Mouse (Mus musculus) neural tube, embryonic 11.5 days (tissue): ENCODE measurements around the gene Lalba. TPM values are rescaled to one million over a fixed set of nuclear protein-coding genes. Genes with fewer than 3 reads are reported as not detected.

ENCODE experiments used
- ATAC-seq: fragments of 200-750 bp; cut with Nextera tagmentation; 2 replicates; pipeline ENCODE4 v1.8.0; 2017; ENCODE audit warnings: moderate number of reproducible peaks, mild to moderate bottlenecking, moderate TSS enrichment, moderate library complexity; ENCODE audit not compliant: insufficient read depth, low FRiP score, low TSS enrichment
- DNase-seq: peaks from one replicate; pipeline ENCODE4 v3.0.0-alpha.2; 2015; ENCODE audit warnings: low spot score
- H3K27ac ChIP-seq: fragments of 300-500 bp; sonication (generic); 2 replicates; pipeline ENCODE4 v1.5.1; 2014; ENCODE audit warnings: low read depth, mild to moderate bottlenecking, low read length
- H3K27me3 ChIP-seq: fragments of 300-500 bp; sonication (generic); 2 replicates; pipeline ENCODE4 v1.6.1; 2014; ENCODE audit warnings: mild to moderate bottlenecking, low read length, mixed read lengths; ENCODE audit not compliant: control insufficient read depth, insufficient read depth
- H3K36me3 ChIP-seq: fragments of 300-500 bp; sonication (generic); 2 replicates; pipeline ENCODE4 v1.6.1; 2014; ENCODE audit warnings: mild to moderate bottlenecking, low read length, moderate library complexity, mixed read lengths; ENCODE audit not compliant: control insufficient read depth, insufficient read depth
- H3K4me1 ChIP-seq: fragments of 300-500 bp; sonication (generic); 2 replicates; pipeline ENCODE4 v1.6.1; 2014; ENCODE audit warnings: low read length, mixed read lengths; ENCODE audit not compliant: control insufficient read depth, insufficient read depth
- H3K4me2 ChIP-seq: fragments of 300-500 bp; sonication (generic); 2 replicates; pipeline ENCODE4 v1.6.1; 2014; ENCODE audit warnings: low read depth, mild to moderate bottlenecking, moderate library complexity
- H3K4me3 ChIP-seq: fragments of 300-500 bp; sonication (generic); 2 replicates; pipeline ENCODE4 v1.5.1; 2014; ENCODE audit warnings: low read depth, low read length
- H3K9ac ChIP-seq: fragments of 300-500 bp; sonication (generic); 2 replicates; pipeline ENCODE4 v1.6.1; 2014; ENCODE audit warnings: mild to moderate bottlenecking, low read length
- H3K9me3 ChIP-seq: fragments of 300-500 bp; sonication (generic); 2 replicates; pipeline ENCODE4 v1.6.1; 2016; ENCODE audit warnings: low read length; ENCODE audit not compliant: control insufficient read depth
- WGBS: fragments of 180-500 bp; shearing (Covaris S2); extraction: QIAGEN DNeasy Blood & Tissue Kit; methylation state at CpG from one replicate; pipeline ENCODE4 v1.1.7; 2014; 5-methylcytosine and 5-hydroxymethylcytosine counted together
- polyA plus RNA-seq: library from polyadenylated mRNA; unstranded; fragments of >200 nt; fragmentation: Nextera tagmentation; extraction: Ambion mirVana; gene quantifications from 2 replicates; pipeline ENCODE4 v1.2.1, GENCODE M21; 2014

The Lalba gene
- polyA plus RNA-seq, 1 experiment from 2014 or later, result not detected

DNA sequence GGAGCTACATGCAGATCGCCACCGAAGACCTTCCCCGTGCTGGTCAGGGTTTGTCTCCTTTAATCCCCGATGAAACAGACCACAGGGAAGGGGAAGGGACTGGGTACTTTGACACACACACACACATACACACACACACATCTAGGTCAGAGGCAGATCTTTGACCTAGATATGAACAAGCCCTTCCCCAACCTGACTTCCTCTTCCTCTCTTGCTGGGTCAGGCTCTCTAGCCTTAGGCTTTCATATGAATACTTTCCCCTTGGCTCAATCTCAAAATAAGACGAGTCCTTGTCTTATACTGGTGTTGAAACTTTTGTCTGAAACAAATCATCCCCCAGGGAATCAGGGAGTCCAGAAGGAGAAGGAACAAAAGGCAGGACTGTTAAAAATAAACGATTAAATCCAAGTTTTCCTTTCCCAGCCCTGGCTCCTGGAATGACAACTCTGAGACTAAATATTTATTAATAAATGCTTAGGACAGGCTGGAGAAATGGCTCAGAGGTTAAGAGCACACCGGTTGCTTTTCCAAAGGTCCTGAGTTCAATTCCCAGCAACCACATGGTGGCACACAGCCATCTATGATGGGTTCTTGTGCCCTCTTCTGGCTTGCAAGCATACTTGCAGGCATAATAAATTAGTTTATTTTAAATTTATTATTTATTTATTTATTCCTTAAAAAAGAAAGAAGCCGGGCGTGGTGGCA, 23.9 kb upstream of the Lalba start:
- H3K4me2 ChIP-seq, result no peak overlapping the region
- H3K36me3 ChIP-seq, result no peaks in the 10 kb centered on the region
- H3K9ac ChIP-seq, result no peak overlapping the region
- 85% methylated on average over 9 of the region's 9 CpGs for WGBS
- no peak for ATAC-seq
- H3K4me1 ChIP-seq, result peaks cover 2% of the 10 kb centered on the region; the same call in 1 of the 2 replicates
- no peak overlapping the region for H3K4me3 ChIP-seq
- no peak overlapping the region for H3K27ac ChIP-seq
- H3K27me3 ChIP-seq, result no peaks in the 10 kb centered on the region
- H3K9me3 ChIP-seq, result no peaks in the 10 kb centered on the region
- no peak for DNase-seq

GRCm38 (mm10) chr15:98504514-98504913, 22.0 kb upstream of the Lalba start:
- Histone ChIP-seq H3K9ac (no peak overlapping the region), H3K4me1 (no peaks in the 10 kb centered on the region), H3K27ac (no peak overlapping the region), H3K27me3 (no peaks in the 10 kb centered on the region), H3K36me3 (no peaks in the 10 kb centered on the region), H3K9me3 (no peaks in the 10 kb centered on the region), H3K4me2 (no peak overlapping the region), H3K4me3 (no peak overlapping the region)
- 12% methylated on average over 18 of the region's 18 CpGs for WGBS
- ATAC-seq (no peak), DNase-seq (peak; percentile 73)

GRCm38 (mm10) chr15:98503317-98503716, 20.8 kb upstream of the Lalba start:
- no peak overlapping the region for H3K9ac ChIP-seq
- WGBS, result 85% methylated on average over 3 of the region's 3 CpGs

DNA sequence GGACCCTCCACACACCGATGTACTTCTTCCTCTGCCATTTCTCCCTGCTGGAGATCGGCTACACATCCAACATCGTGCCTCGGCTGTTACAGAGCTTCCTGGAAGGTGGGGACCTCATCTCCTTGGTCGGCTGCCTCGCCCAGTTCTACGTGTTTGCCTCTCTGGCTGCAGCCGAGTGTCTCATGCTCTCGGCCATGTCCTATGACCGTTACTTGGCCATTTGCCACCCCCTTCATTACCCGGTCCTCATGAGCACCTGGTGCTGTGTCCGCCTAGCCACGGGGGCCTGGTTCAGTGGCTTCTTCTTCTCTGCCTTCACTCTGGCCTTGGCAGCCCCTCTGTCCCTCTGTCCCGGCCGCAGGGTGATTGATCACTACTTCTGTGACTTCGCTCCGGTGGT, 15.1 kb upstream of the Lalba start:
- Histone ChIP-seq H3K9me3 (no peaks in the 10 kb centered on the region), H3K27me3 (no peaks in the 10 kb centered on the region), H3K4me2 (no peak overlapping the region), H3K4me3 (no peak overlapping the region), H3K4me1 (no peaks in the 10 kb centered on the region), H3K9ac (no peak overlapping the region), H3K36me3 (no peaks in the 10 kb centered on the region), H3K27ac (no peak overlapping the region)
- DNase-seq, result no peak
- no peak for ATAC-seq
- WGBS, result 90% methylated on average over 17 of the region's 17 CpGs

More at GRCm38 (mm10) chr15:98503317-98503716, 20.8 kb upstream of the Lalba start:
- ATAC-seq (no peak), DNase-seq (no peak)
- Histone ChIP-seq H3K4me3 (no peak overlapping the region), H3K27ac (no peak overlapping the region), H3K27me3 (no peaks in the 10 kb centered on the region), H3K9me3 (no peaks in the 10 kb centered on the region), H3K36me3 (no peaks in the 10 kb centered on the region), H3K4me2 (no peak overlapping the region), H3K4me1 (no peaks in the 10 kb centered on the region)

DNA sequence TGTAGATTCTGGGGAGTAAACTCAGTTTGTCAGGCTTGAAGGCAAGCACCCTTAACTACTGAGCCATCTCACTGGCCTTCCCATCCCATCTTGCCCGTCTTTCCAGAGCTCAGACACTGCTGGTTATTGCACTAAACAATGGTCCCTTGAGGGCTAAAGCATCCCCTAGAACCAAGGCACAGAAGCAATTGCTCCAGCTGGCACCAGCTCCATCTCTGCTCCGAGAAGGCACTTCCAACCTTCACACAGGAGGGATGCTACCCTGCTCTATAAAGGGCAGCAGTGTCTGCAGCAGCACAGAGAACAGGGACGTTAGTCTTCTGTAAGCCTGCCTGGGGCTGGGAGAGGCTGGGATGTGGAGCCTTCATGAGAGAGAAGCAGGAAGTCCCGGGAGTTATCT, 9.6 kb upstream of the Lalba start, which contains the start of gene Olfr279:
TSS of gene Olfr279 (plus strand) at position 301 of the 400 bp plus-strand sequence.
- ATAC-seq, result no peak
- no peaks in the 10 kb centered on the region for H3K9me3 ChIP-seq

DNA sequence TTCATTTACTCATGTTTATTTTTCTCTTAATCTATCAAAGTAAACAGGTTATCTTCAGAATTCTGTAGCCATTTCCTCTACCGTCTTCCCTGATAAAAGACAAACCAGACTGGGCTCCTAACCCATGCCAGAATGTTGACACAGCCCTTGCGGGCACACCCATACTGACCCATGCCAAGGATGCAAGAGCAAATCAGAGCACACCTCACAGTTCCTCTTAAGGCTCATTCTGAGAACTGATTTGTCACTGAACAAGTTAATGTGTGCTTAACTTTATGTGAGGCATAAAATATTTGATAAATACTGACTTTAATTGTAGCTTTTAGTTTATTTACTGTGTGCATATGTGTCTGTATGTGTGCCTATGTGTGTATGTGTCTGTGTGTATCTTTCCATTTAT, 8.8 kb upstream of the Lalba start:
- Histone ChIP-seq H3K27me3 (no peaks in the 10 kb centered on the region), H3K4me2 (no peak overlapping the region), H3K9me3 (no peaks in the 10 kb centered on the region), H3K36me3 (no peaks in the 10 kb centered on the region), H3K27ac (no peak overlapping the region), H3K9ac (no peak overlapping the region), H3K4me1 (no peaks in the 10 kb centered on the region), H3K4me3 (no peak overlapping the region)
- no peak for ATAC-seq
- 84% methylated on average over 2 of the region's 2 CpGs for WGBS
- DNase-seq, result no peak

More for the DNA sequence above, 9.6 kb upstream of the Lalba start, which contains the start of gene Olfr279:
- no peak within 1 kb of the TSS for H3K9ac ChIP-seq
- H3K27ac ChIP-seq, result no peak within 1 kb of the TSS
- no peaks in the 10 kb centered on the region for H3K4me1 ChIP-seq
- no peak for DNase-seq
- no peaks in the 10 kb centered on the region for H3K36me3 ChIP-seq
- H3K4me3 ChIP-seq, result no peak within 1 kb of the TSS
- 64% methylated on average over 4 of the region's 4 CpGs for WGBS
- no peaks in the 10 kb centered on the region for H3K27me3 ChIP-seq
- H3K4me2 ChIP-seq, result no peak within 1 kb of the TSS

- WGBS, result 94% methylated on average over 8 of the region's 8 CpGs
- Histone ChIP-seq H3K9ac (no peak overlapping the region), H3K4me3 (no peak overlapping the region), H3K27me3 (no peaks in the 10 kb centered on the region), H3K27ac (no peak overlapping the region), H3K4me1 (no peaks in the 10 kb centered on the region), H3K9me3 (no peaks in the 10 kb centered on the region), H3K36me3 (no peaks in the 10 kb centered on the region), H3K4me2 (no peak overlapping the region)
- no peak for DNase-seq
- no peak for ATAC-seq
Observed at GRCm38 (mm10) chr15:98486433-98487021, 4.0 kb upstream of the Lalba start.

GRCm38 (mm10) chr15:98483907-98484886, 1.7 kb upstream of the Lalba start:
- H3K4me1 ChIP-seq, result no peaks in the 10 kb centered on the region
- H3K9ac ChIP-seq, result no peak overlapping the region
- H3K36me3 ChIP-seq, result no peaks in the 10 kb centered on the region
- H3K9me3 ChIP-seq, result no peaks in the 10 kb centered on the region
- DNase-seq (no peak), ATAC-seq (no peak)
- H3K27ac ChIP-seq, result no peak overlapping the region
- no peak overlapping the region for H3K4me2 ChIP-seq
- H3K27me3 ChIP-seq, result no peaks in the 10 kb centered on the region
- WGBS, result 68% methylated on average over 18 of the region's 18 CpGs
- no peak overlapping the region for H3K4me3 ChIP-seq
